Mouse (Mus musculus): Measurements from ENCODE around the gene Atoh8.

Atoh8 gene

GRCm38 (mm10) chr6:72235098-72235806 lies at the start of gene Atoh8:
Gene Atoh8, minus strand, starts transcription at chr6:72235577.
- DNase-seq: peak; percentile 69 to 78

- DNase-seq: peak; percentile 65 to 82
Observed at GRCm38 (mm10) chr6:72283914-72284313, 48.5 kb upstream of the Atoh8 start.

GRCm38 (mm10) chr6:72280410-72280998 lies 45.1 kb upstream of the Atoh8 start:
- DNase-seq: no peak

- no peak for DNase-seq
Observed at GRCm38 (mm10) chr6:72279505-72279904, 44.1 kb upstream of the Atoh8 start.

- DNase-seq: no peak
Observed at GRCm38 (mm10) chr6:72278835-72279234, 43.5 kb upstream of the Atoh8 start.

- no peak for DNase-seq
Observed at GRCm38 (mm10) chr6:72277508-72278166, 42.3 kb upstream of the Atoh8 start.

GRCm38 (mm10) chr6:72276972-72277441 lies 41.6 kb upstream of the Atoh8 start:
- no peak for DNase-seq

GRCm38 (mm10) chr6:72276141-72276540 lies 40.8 kb upstream of the Atoh8 start:
- no peak for DNase-seq

- no peak for DNase-seq
Observed at GRCm38 (mm10) chr6:72275527-72275926, 40.1 kb upstream of the Atoh8 start.

- no peak for DNase-seq
Observed at GRCm38 (mm10) chr6:72273153-72273552, 37.8 kb upstream of the Atoh8 start.

GRCm38 (mm10) chr6:72272161-72272696 lies 36.9 kb upstream of the Atoh8 start:
- DNase-seq: no peak

- peak; percentile 81 for DNase-seq
Observed at GRCm38 (mm10) chr6:72270952-72271519, 35.7 kb upstream of the Atoh8 start.

- no peak for DNase-seq
Observed at GRCm38 (mm10) chr6:72270258-72270657, 34.9 kb upstream of the Atoh8 start.

GRCm38 (mm10) chr6:72268149-72268847 lies 32.9 kb upstream of the Atoh8 start:
- DNase-seq: peak in 1 of 2 experiments; percentile 66

- DNase-seq: no peak
Observed at GRCm38 (mm10) chr6:72265664-72266063, 30.3 kb upstream of the Atoh8 start.

- no peak for DNase-seq
Observed at GRCm38 (mm10) chr6:72263679-72264265, 28.4 kb upstream of the Atoh8 start.

- no peak for DNase-seq
Observed at GRCm38 (mm10) chr6:72261683-72262320, 26.4 kb upstream of the Atoh8 start.

GRCm38 (mm10) chr6:72260981-72261682 lies 25.8 kb upstream of the Atoh8 start:
- peak; percentile 98 to 99 for DNase-seq

- peak in 1 of 2 experiments; percentile 38 for DNase-seq
Observed at GRCm38 (mm10) chr6:72259474-72259873, 24.1 kb upstream of the Atoh8 start.

- DNase-seq: peak; percentile 76 to 86
Observed at GRCm38 (mm10) chr6:72255294-72255693, 19.9 kb upstream of the Atoh8 start.

GRCm38 (mm10) chr6:72254588-72255075 lies 19.3 kb upstream of the Atoh8 start:
- peak in 1 of 2 experiments; percentile 69 for DNase-seq
